Mouse (Mus musculus) CD8-positive naive resting alpha-beta T cell, adult 2 months (primary cell): ENCODE results near the gene Sh2b2.
"Not testable (repeated sequence)": the region's sequence is repeated elsewhere in the genome, so short reads cannot be mapped to it uniquely, and the experiment has no call there.

Experiments
- DNase-seq, 2 experiments: peaks; one replicate each; pipeline ENCODE4 v3.0.0; 2022; ENCODE audit warnings: low read depth in 2 of 2, low spot score in 2 of 2

Sh2b2 gene

DNA sequence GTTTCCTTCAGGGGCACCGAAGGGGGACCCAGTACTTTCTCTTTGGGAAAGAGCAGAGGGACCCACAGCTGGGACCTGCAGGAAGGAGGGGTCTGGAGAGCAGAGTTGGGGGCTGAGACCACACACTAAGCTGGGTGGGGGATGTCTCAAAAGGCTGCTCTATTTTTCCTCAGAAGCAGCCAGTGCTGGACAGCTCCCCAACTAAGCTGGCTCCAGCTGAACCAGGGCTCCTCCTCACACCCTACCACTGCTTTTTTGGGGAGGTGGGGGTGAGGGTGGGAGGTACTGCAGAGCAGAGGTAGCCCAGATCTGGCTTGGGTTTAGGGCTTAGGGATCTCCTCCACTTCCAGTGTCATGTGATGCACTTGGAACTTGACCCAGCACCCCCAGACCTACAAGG is 6.0 kb downstream of the Sh2b2 start:
- no peak for DNase-seq

DNA sequence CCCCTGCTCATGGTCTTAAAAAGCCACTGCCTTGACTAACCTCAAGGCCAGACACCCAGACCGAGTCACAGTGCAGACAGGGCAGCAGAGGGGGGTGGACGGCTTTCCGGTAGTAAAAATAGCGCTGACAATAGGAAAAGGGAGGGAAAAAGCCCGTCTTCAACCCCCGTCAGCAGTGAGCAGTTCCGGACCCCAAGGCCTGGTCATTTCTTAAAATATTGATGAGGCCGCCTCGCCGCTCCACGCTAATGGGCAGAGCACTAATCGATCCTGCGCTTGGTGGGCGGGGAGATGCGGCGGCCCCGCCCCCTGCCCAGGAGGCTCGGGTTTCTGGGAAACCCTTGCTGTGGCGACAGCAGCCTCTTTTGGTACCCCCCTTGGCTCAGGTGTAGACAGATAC is 8.7 kb downstream of the Sh2b2 start:
- DNase-seq, result no peak

DNA sequence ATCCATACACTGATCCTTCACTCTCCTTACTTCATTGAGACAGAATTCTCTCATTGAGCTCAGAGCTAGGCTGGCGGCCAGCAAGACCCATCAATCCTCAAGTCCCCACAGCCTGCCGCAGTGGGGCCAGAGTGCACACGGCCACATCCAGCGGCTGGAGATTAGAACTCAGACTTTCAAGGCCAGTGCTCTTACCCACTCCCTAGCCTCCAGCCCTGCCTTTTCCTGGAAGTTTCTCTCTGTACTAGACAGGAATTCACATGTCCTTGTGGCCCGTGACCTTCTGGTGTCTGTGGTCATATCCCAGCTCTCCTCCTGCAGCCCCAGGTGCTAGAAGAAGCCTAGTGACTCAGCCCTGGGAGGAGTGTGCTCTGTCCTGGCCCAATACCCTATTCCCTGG is 9.7 kb downstream of the Sh2b2 start:
- no peak for DNase-seq

DNA sequence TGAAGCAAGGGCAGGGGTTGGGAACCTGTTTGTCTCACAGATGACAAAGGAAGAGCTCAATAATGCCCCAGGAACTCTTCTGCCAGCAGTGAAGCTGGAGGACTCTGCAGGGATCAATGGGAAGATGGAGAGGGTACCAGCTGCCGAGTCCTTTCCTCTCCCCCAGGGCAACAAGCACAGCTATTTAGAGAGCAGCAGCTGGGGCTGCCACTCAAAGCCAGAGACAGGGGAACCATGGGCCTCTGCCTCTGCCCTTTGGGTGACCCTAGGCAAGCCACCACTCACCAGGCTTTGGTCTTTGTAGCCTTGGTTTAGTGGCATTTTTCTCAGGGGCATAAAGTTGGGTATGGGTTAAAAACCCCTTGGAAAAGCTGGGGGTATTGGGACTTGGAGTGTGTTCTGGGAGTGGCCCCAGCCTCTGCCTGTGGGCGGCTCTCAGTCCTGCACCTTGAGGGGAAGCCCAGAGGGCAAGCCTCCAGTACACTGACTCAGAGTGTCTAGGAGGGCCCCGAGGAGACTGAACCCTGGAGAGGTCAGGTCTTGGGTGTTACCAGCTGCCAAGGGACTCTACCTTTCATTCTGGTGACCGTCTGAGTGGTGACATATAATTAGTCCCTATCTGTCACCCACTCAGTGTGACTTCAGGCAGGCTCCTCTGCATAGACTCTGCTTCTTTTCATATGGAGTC is 15.9 kb downstream of the Sh2b2 start:
- DNase-seq, result no peak

DNA sequence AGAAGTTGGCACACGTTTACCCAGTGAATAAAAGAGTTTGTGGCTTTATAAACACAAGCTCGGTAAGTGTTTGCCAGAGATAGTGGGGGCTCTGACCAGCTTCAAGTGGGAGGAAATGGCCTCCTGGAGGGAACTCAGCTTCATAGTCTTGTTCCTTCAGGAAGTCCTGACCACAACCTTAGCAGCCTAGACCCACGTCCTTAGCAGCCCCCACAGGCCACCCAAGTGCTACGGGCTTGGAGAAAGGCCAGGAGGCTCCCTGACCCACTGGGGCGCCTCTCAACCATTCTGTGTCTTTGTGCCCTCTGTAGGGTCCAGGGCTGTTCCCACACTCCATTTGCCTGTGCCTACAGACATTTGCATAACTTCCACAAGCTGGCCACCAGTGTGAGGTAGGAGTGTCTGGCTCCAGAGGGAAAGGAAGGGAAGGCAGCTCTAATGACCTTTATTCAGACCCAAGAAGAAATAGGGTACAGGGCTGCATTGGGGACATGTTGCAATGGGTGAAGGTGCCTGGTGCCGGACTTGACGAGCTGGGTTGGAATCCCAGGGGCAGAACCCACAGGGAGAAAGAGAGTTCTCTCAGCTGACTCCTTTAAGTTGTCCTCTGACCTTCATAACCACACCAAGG is 20.0 kb downstream of the Sh2b2 start:
- no peak for DNase-seq

DNA sequence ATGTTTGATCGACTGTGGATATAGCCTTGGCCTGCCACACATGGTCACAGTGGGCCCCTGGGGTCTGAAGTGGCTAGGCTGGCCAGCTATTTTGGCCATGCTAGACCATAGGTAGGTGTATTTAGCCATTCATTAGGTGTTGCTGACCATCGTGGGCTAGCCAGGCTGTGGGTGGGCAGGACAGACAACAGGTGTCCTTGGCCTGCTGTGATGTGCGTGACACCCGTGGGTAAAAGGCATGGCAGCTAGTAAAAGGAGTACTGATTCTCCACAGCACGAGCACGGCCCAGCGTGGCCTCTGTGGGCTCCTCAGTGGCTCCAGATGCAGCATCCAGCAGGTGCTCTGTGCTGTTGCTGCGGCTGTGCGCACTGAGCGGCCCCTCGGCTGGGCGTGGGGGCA is 27.8 kb downstream of the Sh2b2 start:
- DNase-seq, result no peak

DNA sequence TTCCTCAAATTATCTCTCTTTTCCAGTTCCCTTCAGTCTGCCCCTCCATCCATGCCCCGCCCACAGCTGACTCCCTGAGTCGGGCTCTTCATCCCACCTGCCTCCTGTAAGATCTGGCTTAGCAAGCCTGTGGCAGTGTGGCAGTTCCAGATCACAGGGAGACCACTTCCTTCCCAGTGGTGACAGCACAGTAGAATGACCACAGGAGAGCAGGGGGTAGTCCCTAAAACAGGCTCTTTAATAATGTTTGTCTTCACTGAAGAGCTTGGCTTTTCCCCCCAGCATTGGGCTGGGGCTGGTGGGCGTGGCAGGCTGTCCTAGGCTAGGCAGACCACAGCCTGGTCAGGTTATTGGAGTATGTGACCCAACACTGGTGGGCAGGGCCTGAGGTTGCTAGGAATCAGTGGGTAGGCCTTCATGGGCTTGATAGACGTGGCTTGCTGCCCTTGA is 28.4 kb downstream of the Sh2b2 start:
- no peak for DNase-seq

DNA sequence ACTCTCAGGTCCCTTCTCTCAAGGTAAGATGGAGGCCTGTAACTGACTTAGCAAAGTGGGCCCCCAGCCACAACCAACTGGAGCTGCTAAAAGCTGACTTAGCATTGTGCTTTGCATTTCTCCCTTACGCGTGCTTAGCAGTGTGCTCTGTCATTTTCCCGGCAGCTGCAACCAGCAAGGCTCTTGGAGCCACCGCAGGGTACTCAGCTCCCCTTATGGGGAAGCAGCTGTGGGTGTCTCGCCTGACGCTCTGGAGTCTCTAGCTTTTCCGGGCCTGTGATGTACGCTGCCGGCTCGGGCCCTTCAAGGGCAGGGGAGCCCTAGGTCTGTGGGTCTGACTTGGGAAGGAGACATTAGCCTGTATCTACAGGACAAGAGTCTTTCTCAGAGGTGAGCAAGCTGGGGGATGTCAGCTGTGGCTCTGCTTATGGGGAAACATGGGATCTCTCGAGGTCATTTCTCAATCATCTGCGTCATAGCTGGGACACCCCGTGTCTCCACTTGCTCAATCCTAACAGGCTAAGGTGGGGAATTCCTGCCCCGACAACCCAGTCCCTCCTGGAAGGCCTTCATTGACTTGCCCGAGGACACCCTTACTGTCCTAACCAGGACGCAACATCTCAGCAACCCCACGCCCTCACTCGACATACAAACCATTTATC is 29.2 kb downstream of the Sh2b2 start:
- no peak for DNase-seq

DNA sequence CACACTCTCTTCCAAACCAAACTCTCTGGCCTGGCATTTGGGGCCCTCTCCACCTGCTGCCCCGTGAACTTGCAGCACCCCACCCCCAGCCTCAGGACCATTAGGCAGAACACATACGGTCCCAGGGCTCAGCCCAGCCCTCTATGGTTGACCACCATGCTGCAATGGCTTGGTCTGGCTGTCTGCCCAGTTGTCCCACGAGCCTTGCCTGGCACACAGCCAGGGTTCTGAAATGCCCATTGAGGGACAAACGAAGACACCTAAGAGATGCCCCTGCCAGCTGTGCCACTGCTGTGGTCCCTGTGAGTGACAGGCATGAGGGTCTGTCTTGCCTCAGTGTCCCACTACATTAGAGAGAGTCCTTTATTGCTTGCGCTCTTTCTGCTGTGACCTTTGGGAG is 30.4 kb downstream of the Sh2b2 start:
- DNase-seq, result no peak

DNA sequence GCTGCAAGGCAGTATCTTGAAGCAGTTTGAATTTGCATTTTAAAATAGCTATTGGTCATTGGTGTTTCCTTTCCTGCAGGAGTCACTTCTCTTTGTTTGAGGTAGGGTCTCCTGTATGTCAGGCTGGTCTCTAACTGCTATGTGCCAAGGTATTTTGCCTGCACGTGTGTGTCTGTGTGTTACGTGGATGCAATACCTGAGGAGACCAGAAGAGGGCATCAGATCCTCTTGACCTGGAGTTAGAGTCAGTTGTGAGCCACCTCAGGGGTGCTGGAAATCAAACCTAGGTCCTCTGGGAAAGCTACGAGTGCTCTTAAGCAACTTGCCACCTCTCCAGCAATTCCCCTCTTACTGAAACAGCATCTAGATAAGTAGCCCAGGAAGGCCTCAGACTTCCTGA is 31.1 kb downstream of the Sh2b2 start:
- DNase-seq, result no peak

DNA sequence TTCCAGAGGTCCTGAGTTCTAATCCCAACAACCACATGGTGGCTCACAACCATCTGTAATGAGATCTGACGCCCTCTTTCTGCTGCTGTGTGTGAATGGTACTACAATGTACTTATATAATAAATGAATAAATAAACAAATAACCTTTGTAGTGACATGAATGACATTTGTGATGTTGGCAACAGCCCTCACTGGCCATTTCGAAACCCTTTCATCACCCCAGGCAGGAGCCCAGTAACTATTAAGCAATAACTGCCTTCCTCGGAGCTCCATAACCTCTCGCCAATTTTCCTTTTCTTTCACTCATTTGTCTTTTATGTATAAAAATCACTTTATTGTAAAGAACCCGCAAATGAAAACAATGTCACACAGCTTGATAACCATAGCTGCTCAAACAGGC is 32.6 kb downstream of the Sh2b2 start:
- no peak for DNase-seq

DNA sequence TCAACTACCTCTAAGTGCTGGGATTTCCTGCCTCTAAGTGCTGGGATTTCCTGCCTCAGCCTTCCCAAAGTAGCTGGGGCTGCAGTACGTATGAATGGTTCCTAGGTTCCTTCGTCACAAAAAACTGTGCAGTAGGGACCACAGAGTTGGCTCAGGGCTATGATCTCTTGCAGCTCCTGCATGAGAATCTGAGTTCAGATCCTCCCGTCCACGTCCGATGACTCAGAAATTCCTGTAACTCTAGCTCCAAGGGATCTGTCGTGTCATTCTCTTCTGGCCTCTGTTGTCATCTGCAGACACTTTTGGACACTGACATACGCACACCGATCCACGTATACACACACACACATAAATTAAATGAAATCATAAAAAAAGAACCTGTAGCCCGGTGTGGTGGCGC is 33.6 kb downstream of the Sh2b2 start:
- DNase-seq, result no peak

DNA sequence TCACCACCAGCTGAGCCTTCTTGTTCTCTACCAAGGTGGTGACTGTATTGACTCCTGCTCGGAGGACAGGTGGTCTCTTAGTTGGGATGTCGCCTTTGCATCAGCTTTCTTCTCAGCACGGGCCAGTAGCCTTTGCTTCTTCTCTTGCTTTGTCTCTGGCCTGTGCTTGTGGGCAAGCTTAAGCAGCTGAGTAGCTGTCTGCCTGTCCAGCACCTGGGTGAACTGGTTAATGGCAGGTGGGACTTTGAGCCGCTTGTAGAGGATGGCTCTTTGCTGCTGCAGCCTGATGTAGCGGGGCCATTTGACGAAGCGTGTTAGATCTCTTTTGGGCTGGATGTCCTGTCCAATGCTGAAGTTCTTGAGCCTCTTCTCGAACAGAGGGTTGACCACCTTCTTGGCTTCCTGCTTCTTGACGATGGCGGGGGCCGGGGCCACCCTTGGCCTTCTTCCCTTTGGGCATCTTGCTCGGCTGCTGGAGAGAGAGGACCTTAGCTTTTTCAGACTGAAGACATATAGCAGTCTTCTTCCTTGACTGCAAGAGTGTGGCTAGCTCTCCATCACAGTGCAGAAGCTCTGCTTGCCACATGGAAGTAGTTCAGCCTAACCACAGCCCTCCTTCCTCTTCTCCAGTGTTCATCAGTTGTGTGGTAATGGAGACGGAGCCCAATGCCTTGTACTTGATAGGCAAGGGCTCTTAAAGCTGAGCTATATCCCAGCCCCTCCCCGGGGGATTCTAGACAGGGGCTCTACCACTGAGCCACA is 34.8 kb downstream of the Sh2b2 start:
- not testable (repeated sequence) for DNase-seq

DNA sequence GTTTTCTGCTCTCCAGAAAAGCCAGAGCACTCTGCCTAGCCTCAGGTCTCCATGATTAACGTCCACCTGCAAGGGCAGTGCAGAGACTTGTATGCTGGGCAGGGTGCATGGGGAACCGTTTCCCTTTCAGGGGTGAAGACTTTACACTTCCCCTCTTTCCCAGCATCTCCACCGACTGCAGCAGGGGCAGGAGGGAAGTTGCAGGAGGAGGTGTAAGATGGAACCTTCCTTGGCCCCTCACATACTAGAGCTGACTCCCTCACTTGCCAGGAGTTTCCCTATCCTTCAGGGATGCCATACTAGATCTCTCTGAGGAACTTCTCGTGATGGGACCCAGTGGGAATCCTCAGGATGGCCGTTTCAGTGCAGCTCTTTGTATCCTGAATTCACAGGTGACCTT is 35.8 kb downstream of the Sh2b2 start:
- no peak for DNase-seq

DNA sequence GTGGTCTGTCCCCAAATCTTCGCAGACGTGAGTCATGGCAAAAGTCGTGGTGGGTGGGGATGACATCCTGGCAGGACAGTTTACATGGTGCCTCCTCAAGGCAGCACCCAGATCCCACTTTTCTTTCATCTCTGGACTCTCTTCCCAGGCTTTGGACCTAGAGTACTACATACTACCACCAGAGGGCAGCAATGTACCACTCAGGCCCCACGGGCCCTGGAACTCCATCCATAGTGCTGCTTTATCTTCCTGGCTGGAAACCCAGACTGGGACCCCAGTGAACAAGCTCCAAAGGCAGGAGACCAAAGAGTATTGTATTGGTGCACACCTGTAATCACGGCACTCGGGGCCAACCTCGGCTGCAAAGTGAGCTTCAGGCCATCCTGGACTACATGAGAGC is 44.5 kb downstream of the Sh2b2 start:
- peak; percentile 18 to 36 for DNase-seq

DNA sequence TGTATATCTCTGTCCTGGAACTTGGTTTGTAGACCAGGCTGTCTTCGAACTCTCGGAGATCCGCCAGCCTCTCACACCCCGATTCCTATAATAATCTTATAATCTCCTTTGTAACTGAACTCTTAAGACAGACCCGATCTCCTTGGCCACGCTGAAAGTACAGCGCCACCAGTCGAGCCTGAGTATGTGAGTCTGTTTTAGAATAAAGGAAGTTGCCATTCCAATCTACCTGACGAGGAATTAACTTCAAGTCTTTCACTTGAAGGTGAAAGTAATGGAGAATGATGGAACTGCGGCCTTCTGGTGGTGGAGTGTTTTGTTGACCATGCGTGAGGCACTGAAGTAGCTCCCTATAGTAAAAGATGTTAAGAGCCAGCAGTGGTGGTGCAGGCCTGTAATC is 46.8 kb downstream of the Sh2b2 start:
- DNase-seq, result no peak

DNA sequence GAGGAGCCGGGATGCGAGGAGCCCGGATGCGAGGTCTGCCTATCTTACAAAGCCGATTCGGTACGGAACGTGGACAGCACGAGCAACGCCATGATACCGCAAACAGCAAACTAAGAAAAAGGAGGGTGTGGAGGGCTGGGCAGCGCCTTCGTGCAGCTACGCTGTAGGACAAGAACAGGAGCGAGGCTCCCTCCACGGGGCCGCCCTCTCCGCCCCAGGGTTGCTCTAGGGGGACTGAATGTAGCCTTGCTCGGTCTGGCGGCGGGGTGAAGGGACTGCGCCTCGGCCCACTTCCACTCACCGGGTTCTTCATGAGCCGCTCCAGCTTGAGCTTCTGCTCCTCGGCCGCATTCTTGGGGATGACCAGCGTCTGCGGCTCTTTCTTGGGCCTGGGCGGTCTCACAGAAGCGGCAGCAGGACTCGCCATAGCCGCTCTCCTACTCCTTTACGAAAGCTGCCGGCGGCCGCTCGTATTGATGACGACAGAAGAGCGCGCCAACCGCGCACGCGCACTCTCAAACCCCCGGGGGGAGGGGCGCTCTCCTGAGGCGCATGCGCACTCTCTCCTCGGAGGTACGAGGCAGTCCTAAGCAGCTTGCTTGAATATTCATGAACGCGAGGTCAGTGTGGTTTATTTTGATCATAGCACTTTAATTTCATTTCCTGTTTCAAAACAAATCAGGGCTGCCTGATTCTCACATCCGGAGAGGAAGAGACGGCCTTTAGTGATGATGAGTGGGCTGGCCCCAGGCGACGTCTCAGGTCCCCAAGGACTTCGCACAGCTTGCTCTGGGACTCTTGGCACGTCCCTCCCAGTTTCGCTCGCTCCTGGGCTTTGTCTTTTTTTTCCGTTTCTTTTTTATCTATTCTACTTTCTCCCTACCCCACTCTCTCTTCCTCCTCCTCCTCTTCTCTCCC is 47.6 kb downstream of the Sh2b2 start, which contains the start of gene Prkrip1:
TSS of gene Prkrip1 (minus strand) at position 490 of the 918 bp plus-strand sequence.
- peak; percentile 93 to 94 for DNase-seq

DNA sequence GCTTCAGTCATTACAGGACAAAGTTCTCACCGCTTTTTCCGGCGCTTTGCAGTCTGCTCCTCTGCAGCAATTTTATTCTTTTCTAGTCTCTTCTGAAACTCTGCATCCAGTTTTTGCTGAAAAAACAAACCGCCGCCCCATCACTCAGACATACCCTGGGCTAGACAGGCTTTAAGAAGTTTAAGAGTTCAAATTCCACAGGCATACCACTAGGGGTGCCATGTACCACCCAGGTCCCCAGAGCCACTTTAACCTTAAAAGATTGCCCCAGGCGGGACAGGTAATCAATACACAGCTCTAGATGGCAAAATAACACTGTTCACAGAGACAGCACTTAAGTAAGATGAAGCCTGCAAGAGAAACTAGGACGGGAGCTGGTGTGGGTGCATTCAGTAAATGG is 54.5 kb downstream of the Sh2b2 start:
- no peak for DNase-seq

DNA sequence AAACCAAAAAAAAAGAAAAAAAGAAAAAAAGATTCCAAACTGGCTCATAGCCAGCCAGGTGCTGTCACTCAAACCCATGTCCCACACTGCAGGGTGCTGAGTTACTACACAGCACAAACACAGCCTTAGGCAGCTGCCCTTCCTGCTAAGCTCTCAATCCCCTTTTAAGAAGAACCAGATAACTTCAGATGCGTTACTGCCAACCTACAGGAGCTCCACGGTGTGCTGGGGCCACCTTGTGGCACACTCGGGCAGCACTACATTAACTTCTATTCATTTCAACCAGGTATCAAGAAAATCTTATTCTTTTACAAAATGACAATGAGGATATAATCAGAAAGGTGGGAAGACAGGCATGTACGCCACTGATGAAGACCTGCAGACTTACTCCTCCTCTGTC is 59.6 kb downstream of the Sh2b2 start:
- peak; percentile 70 to 75 for DNase-seq

DNA sequence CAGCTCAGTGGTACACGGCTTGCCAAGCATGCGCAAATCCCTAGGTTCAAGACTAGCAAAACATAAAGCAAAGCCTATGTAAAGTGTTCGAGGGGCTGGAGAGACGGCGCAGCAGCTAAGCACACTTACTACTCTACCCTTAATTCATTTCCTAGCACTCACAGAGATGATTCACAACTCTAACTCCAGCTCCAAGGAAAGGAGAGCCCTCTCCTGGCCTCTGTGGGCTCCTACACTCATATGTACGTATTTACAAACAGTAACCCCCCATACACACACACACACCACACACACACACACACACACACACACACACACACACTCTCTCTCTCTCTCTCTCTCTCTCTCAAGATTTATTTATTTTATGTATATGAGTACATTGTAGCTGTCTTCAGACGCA is 62.6 kb downstream of the Sh2b2 start:
- no peak for DNase-seq

DNA sequence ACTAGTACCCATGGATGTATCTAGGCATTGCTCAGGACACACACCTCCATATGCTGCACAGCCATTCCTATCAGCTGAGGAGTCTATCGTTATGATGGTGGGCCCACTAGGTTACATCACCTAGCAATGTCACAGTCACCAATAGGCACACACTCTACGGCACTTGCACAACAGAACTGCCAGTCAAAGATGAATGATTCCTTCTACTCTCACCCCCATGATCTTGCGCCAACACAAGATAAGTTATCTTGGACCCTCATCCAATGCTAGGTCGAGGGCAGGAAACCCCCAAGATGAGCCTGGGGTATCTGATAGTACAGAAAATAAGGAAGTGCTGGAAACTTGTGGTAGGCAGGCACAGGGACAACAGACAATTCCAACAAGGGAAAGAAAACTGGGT is 63.5 kb downstream of the Sh2b2 start:
- DNase-seq, result no peak
